Mouse (Mus musculus) kidney, postnatal 36 days (tissue): ENCODE results near the gene Slc6a15.

Experiments
- DNase-seq, 2 experiments: peaks; one replicate each; pipeline ENCODE4 v3.0.0; 2021 to 2022; ENCODE audit warnings: mixed read lengths in 2 of 2

Gene Slc6a15

GRCm38 (mm10) chr10:103367371-103368295 is at the start of gene Slc6a15:
TSS of gene Slc6a15 (plus strand) at chr10:103367783.
- peak; percentile 29 to 66 for DNase-seq

GRCm38 (mm10) chr10:103321941-103322340 is 45.6 kb upstream of the Slc6a15 start:
- DNase-seq, result no peak

- DNase-seq, result no peak
Observed at GRCm38 (mm10) chr10:103323386-103323785, 44.2 kb upstream of the Slc6a15 start.

GRCm38 (mm10) chr10:103334306-103334705 is 33.3 kb upstream of the Slc6a15 start:
- peak; percentile 21 to 44 for DNase-seq

DNA sequence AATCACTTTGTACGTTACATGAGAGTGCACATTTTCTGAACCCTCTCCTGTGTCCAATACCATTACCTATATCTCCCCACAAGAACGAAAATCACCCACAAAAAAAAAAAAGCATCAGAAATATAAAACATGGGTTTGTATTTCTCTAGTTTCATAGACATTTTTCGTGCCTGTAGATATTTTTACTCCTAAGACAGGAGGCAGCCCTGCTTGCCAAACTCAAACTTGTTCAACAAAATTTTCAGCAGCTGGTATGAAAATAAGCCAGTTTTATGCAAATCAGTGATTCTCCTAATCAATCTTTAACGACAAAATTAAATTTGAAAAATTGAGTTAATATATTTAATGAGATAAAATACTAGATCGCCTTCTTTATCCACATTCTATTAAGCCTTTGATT is 27.7 kb upstream of the Slc6a15 start:
- DNase-seq, result no peak

- DNase-seq, result no peak
Observed at GRCm38 (mm10) chr10:103346797-103347196, 20.8 kb upstream of the Slc6a15 start.

- DNase-seq, result peak; percentile 54 to 55
Observed at GRCm38 (mm10) chr10:103368296-103369080, 905 bp downstream of the Slc6a15 start.

DNA sequence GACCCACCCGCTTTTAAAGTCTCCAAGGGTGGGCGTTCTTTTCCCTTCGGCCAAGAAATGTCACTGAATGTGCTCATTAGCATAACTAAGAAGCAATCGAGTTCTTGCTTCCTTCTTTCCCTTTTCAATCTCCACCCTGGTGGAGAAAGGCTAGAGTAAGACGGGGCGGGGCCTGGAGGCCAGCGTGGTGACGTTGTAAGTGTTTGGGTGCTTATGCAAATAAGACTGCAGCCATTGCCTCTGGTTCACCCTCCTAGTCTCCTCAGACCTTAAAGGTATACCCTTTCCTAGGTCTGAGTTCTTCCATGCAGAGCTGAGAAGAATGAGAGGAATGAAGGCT is 1.5 kb downstream of the Slc6a15 start:
- peak; percentile 86 to 87 for DNase-seq

DNA sequence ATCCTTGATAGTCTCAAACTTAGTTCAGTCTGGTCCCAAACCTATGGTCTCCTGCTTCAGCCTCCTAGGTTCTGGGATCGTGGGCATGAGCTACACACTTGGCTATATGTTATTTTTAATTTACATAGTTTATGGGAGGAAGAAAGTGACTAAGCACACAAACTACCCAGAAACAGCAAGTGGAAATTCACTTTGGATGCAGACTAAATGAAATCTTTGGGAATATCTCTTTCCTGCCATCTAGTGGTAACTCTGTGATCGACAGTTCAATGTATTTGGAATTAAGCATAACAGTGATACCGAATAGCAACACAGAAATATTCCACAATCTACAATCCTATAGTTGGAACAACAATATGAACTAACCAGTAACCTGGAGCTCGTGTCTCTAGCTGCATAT is 34.6 kb downstream of the Slc6a15 start:
- DNase-seq, result peak in 1 of 2 experiments; percentile 35

DNA sequence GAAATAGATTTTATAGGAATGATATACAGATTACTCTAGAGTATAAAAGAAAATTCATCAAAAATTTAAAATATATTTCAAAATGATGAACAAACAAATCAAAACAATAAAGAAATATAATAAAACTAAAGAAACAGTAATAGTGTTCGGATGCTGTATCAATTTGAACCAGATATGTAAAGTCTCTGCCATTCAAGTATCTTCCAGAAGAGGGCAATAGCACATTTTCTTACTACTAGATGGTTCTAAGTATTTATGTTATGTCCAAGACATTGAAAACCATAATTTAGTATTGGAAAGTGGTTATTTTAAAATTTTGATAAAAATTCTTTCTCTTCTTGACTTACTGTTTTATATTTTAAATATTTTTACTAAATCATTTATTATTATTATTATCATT is 60.1 kb downstream of the Slc6a15 start:
- DNase-seq, result no peak

GRCm38 (mm10) chr10:103442588-103442987 is 75.0 kb downstream of the Slc6a15 start:
- DNase-seq, result no peak

DNA sequence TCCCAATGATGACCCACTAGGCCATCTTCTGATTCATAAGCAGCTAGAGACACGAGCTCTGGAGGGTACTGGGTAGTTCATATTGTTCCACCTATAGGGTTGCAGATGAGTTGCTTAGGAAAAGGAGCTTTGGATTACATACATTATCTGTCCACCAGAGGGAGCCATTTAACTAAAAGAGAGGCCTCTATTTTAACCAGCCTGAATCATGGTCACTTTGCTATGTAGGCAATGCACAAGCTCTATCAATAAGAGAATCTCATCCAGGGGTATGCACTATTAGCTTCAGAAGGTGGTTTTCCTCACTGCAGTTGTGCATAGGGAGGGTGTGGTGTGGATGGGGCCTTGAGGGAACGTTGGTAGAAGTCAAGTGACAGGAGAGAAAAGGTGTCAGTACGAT is 75.5 kb downstream of the Slc6a15 start:
- DNase-seq, result peak in 1 of 2 experiments; percentile 37

DNA sequence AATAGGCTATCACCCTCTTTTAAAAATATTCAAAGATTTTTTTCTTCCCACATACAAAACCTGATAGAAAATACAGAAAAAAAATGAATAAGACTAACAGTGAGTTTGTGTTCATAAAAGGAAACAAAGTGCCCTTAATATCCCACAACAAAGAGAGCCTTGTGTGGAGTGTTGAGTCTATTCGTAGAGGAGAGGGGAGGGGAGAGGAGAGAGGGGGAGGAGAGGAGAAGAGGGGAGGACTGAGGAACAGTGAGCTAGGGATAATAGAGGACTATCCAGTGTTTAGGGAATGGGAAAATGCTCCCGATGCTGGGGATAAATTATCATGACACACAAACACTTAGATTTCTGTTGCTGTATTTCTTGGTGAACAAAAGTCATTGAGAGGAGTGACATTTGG is 80.8 kb downstream of the Slc6a15 start:
- DNase-seq, result no peak

GRCm38 (mm10) chr10:103457896-103458295 is 90.3 kb downstream of the Slc6a15 start:
- DNase-seq, result no peak
